Mouse (Mus musculus) yolk sac, embryonic 10.5 days (tissue): ENCODE measurements around the gene Myg1.

Source experiments
- DNase-seq: peaks from one replicate; pipeline ENCODE4 v3.0.0-alpha.2; 2017; ENCODE audit warnings: low spot score

Gene Myg1

GRCm38 (mm10) chr15:102344490-102344889 lies 13.0 kb downstream of the Myg1 start:
- no peak for DNase-seq

GRCm38 (mm10) chr15:102346444-102346843 lies 14.9 kb downstream of the Myg1 start:
- DNase-seq: no peak

- peak; percentile 93 for DNase-seq
These were observed 18.8 kb downstream of the Myg1 start, which contains the start of gene Aaas for GRCm38 (mm10) chr15:102350138-102350941. TSS of gene Aaas (minus strand) at chr15:102350771.

- no peak for DNase-seq
These were observed 19.4 kb downstream of the Myg1 start for GRCm38 (mm10) chr15:102350942-102351291.

GRCm38 (mm10) chr15:102352177-102352576 lies 20.7 kb downstream of the Myg1 start:
- DNase-seq: no peak

GRCm38 (mm10) chr15:102353986-102354385 lies 22.5 kb downstream of the Myg1 start:
- no peak for DNase-seq

GRCm38 (mm10) chr15:102355134-102355870 lies 23.8 kb downstream of the Myg1 start:
- DNase-seq: peak; percentile 59

- DNase-seq: no peak
These were observed 24.4 kb downstream of the Myg1 start for GRCm38 (mm10) chr15:102355871-102356441.

- DNase-seq: no peak
These were observed 25.2 kb downstream of the Myg1 start for GRCm38 (mm10) chr15:102356501-102357325.

GRCm38 (mm10) chr15:102358126-102358525 lies 26.6 kb downstream of the Myg1 start:
- no peak for DNase-seq

- DNase-seq: no peak
These were observed 27.3 kb downstream of the Myg1 start for GRCm38 (mm10) chr15:102358834-102359233.

- no peak for DNase-seq
These were observed 31.1 kb downstream of the Myg1 start for GRCm38 (mm10) chr15:102362648-102363047.

- no peak for DNase-seq
These were observed 33.2 kb downstream of the Myg1 start for GRCm38 (mm10) chr15:102364678-102365077.

- DNase-seq: no peak
These were observed 34.7 kb downstream of the Myg1 start for GRCm38 (mm10) chr15:102366238-102366637.

GRCm38 (mm10) chr15:102366733-102367344 lies 35.3 kb downstream of the Myg1 start, which contains the start of gene Sp7:
TSS of gene Sp7 (minus strand) at chr15:102367182.
- no peak for DNase-seq

GRCm38 (mm10) chr15:102369972-102370371 lies 38.5 kb downstream of the Myg1 start:
- no peak for DNase-seq

- DNase-seq: peak; percentile 78
These were observed 39.2 kb downstream of the Myg1 start for GRCm38 (mm10) chr15:102370727-102371126.

GRCm38 (mm10) chr15:102376453-102377162 lies 45.1 kb downstream of the Myg1 start:
- peak; percentile 79 for DNase-seq

- DNase-seq: peak; percentile 85
These were observed 45.6 kb downstream of the Myg1 start for GRCm38 (mm10) chr15:102377163-102377543.

GRCm38 (mm10) chr15:102377810-102378262 lies 46.3 kb downstream of the Myg1 start:
- DNase-seq: no peak

GRCm38 (mm10) chr15:102381575-102381974 lies 50.1 kb downstream of the Myg1 start:
- peak; percentile 82 for DNase-seq
